Mouse (Mus musculus): ENCODE measurements around the gene Ccdc162. TPM values are rescaled to one million over a fixed set of nuclear protein-coding genes. Genes with fewer than 3 reads are reported as not detected.
A peak's percentile ranks its signal among the peaks of the same experiment; 100 is the strongest.

Gene Ccdc162
- total RNA-seq, 1 experiment: 0.40 TPM

DNA sequence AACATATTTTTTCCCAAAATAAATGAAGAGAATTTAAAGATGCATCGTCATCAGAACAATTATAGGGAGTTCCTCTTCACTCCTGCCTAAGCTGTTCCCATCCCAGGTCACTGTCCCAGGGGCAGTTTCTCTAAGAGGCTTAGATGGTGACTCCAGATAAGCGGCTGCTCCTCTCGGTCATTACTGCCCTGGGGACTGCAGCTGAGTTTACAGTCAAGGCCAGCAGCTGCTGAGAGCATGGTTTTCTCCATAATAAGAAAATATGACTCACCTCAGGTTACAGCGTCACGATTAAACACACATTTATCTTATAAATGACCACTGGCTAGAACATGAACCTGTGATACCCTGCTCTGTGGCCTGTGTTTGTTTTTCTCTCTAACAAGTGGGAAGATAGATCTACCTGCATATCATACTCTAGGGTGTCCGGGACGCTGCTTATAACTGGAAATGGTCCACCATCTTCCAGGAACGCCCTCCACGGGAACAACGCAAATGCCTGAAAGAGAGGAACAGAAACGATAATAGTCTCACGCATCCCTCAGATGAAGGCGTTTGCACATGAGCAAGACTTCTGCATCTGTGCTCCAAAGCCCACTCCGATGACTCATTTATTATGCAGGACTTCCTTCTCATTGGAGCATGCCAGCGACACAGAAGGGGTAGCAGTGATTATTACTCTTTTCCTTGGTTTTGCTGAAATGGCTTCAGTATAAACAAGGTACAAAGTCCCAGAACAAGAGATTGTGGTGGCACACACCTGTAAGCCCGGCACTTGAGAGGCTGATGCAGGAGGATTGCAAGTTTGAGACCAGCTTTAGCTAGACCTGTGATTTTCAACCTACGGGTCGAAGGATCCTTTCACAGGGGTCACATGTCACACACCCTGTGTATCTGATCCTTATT lies 129.2 kb downstream of the Ccdc162 start:
- H3K36me3 ChIP-seq (ENCODE audit: control insufficient read depth, insufficient read depth, low read length, poor library complexity, severe bottlenecking): no peaks in the 10 kb centered on the region
- no peak overlapping the region for H3K27ac ChIP-seq (ENCODE audit: insufficient read depth, low read depth, low read length, poor library complexity, severe bottlenecking)
- peaks cover 7 to 10% of the 10 kb centered on the region in 2 experiments; a peak in 3 of 4 replicates for H3K4me1 ChIP-seq (ENCODE audit: control insufficient read depth in 2 of 2, insufficient read depth in 2 of 2, low read length in 2 of 2, poor library complexity in 1 of 2)
- H3K4me3 ChIP-seq (ENCODE audit: insufficient read depth in 1 of 2, low read depth in 1 of 2, low read length in 2 of 2, poor library complexity in 1 of 2, severe bottlenecking in 1 of 2): no peak overlapping the region
- H3K9ac ChIP-seq (ENCODE audit: insufficient read depth, low read depth, low read length, poor library complexity, severe bottlenecking): no peak overlapping the region
- TF ChIP-seq ZC3H11A (IDR thresholded peaks at IDR 0.05; ENCODE audit: borderline replicate concordance, low read depth, low read length): no peak
- TF ChIP-seq CHD2 (IDR thresholded peaks at IDR 0.05; ENCODE audit: low read depth, low read length): no peak
- TF ChIP-seq MAFK (IDR thresholded peaks at IDR 0.05; ENCODE audit: insufficient read depth, low read depth, low read length): no peak
- TF ChIP-seq ZNF384 (IDR thresholded peaks at IDR 0.05; ENCODE audit: low read depth, low read length): no peak
- TF ChIP-seq HCFC1 (IDR thresholded peaks at IDR 0.05; ENCODE audit: borderline replicate concordance, insufficient read depth, low read length): no peak
- DNase-seq (ENCODE audit: low read depth, low spot score): no peak
- H3K9me3 ChIP-seq (ENCODE audit: control insufficient read depth, insufficient read depth, low read depth, low read length): no peaks in the 10 kb centered on the region
- in situ Hi-C loops (cut with MboI; ENCODE audit: low sequenced_read_pairs in 2 of 2, unreplicated experiment in 2 of 2): no loop called here

DNA sequence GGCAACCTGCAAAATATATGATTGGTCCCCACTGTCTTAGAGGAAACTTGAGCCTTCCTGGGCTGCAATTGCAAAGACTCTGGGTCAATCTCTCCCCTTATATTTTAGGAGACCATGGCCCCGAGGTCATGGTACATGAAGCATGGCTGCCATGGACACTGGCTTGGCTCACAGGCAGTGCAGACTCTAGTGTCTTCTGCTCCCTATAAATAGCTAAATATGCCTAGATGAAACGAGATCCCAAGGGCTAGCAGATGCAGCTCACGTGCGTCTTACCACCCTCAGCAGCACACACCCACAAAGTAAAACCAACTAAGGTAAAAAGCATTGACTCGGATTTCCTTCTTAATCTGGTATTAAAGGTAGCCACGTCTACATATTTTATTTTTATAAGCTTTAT lies 133.1 kb downstream of the Ccdc162 start:
- TF ChIP-seq MAFK (IDR thresholded peaks at IDR 0.05; ENCODE audit: insufficient read depth, low read depth, low read length) (no peak), ZNF384 (IDR thresholded peaks at IDR 0.05; ENCODE audit: low read depth, low read length) (no peak), ZC3H11A (IDR thresholded peaks at IDR 0.05; ENCODE audit: borderline replicate concordance, low read depth, low read length) (no peak), CHD2 (IDR thresholded peaks at IDR 0.05; ENCODE audit: low read depth, low read length) (no peak), HCFC1 (IDR thresholded peaks at IDR 0.05; ENCODE audit: borderline replicate concordance, insufficient read depth, low read length) (no peak)
- Histone ChIP-seq H3K4me3 (ENCODE audit: insufficient read depth in 1 of 2, low read depth in 1 of 2, low read length in 2 of 2, poor library complexity in 1 of 2, severe bottlenecking in 1 of 2) (no peak overlapping the region), H3K27ac (ENCODE audit: insufficient read depth, low read depth, low read length, poor library complexity, severe bottlenecking) (peak overlapping the region; percentile 64; the same call in 1 of the 2 replicates), H3K9me3 (ENCODE audit: control insufficient read depth, insufficient read depth, low read depth, low read length) (no peaks in the 10 kb centered on the region), H3K9ac (ENCODE audit: insufficient read depth, low read depth, low read length, poor library complexity, severe bottlenecking) (no peak overlapping the region), H3K4me1 (ENCODE audit: control insufficient read depth in 2 of 2, insufficient read depth in 2 of 2, low read length in 2 of 2, poor library complexity in 1 of 2) (peaks cover 7 to 12% of the 10 kb centered on the region in 2 experiments; a peak in 3 of 4 replicates), H3K36me3 (ENCODE audit: control insufficient read depth, insufficient read depth, low read length, poor library complexity, severe bottlenecking) (no peaks in the 10 kb centered on the region)
- in situ Hi-C loops (cut with MboI; ENCODE audit: low sequenced_read_pairs in 2 of 2, unreplicated experiment in 2 of 2): no loop called here
- no peak for DNase-seq (ENCODE audit: low read depth, low spot score)

DNA sequence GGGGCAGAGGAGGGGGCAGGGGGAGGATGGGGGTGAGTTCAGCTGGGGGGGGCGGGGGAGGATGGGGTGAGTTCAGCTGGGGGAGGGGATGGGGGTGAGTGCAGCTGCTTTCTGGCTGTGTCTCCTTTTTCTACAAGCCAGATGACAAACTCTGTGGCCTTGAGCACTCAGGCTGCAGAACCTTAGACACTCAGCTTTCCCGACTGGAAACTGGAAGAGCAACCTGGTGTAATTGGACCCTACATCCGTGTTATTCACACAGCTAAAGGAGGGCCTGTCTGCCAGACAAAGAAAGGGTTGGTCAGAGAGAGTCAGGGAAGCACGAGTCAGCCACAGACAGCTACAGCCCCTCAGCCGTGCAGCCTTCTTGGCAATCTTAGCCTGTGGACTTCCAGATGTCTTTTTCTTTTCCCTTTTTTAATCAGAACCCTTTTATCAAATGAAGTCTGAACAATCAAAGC lies 133.5 kb downstream of the Ccdc162 start:
- Histone ChIP-seq H3K4me3 (ENCODE audit: insufficient read depth in 1 of 2, low read depth in 1 of 2, low read length in 2 of 2, poor library complexity in 1 of 2, severe bottlenecking in 1 of 2) (no peak overlapping the region), H3K9me3 (ENCODE audit: control insufficient read depth, insufficient read depth, low read depth, low read length) (no peaks in the 10 kb centered on the region), H3K4me1 (ENCODE audit: control insufficient read depth in 2 of 2, insufficient read depth in 2 of 2, low read length in 2 of 2, poor library complexity in 1 of 2) (peaks cover 7 to 12% of the 10 kb centered on the region in 2 experiments; a peak in 3 of 4 replicates), H3K36me3 (ENCODE audit: control insufficient read depth, insufficient read depth, low read length, poor library complexity, severe bottlenecking) (no peaks in the 10 kb centered on the region), H3K27ac (ENCODE audit: insufficient read depth, low read depth, low read length, poor library complexity, severe bottlenecking) (peak overlapping the region; percentile 64; the same call in 1 of the 2 replicates), H3K9ac (ENCODE audit: insufficient read depth, low read depth, low read length, poor library complexity, severe bottlenecking) (no peak overlapping the region)
- in situ Hi-C loops (cut with MboI; ENCODE audit: low sequenced_read_pairs in 2 of 2, unreplicated experiment in 2 of 2): no loop called here
- DNase-seq (ENCODE audit: low read depth, low spot score): peak; percentile 20
- TF ChIP-seq HCFC1 (IDR thresholded peaks at IDR 0.05; ENCODE audit: borderline replicate concordance, insufficient read depth, low read length): no peak
- no peak for TF ChIP-seq ZC3H11A (IDR thresholded peaks at IDR 0.05; ENCODE audit: borderline replicate concordance, low read depth, low read length)
- TF ChIP-seq MAFK (IDR thresholded peaks at IDR 0.05; ENCODE audit: insufficient read depth, low read depth, low read length): no peak
- TF ChIP-seq CHD2 (IDR thresholded peaks at IDR 0.05; ENCODE audit: low read depth, low read length): no peak
- TF ChIP-seq ZNF384 (IDR thresholded peaks at IDR 0.05; ENCODE audit: low read depth, low read length): no peak

DNA sequence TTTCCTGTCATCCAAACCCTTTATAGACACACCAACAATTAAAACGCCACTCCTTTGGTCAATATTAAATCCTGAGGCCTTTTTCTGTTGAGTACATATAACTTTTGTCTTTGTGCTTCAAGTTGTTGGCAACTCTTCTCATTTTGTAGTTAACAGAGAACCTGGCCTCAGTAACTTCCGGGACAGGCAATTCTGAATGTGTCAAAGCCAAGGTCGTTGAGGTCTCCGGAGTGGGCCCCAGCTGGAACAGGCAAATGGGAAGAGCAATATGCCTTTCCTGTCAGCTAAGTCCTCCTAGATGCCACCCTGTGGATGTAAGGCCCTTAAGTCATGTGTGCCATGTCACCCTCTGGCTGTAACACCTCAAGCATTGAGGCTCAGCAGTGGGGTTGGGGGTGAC lies 136.0 kb downstream of the Ccdc162 start:
- H3K27ac ChIP-seq (ENCODE audit: insufficient read depth, low read depth, low read length, poor library complexity, severe bottlenecking): no peak overlapping the region
- H3K36me3 ChIP-seq (ENCODE audit: control insufficient read depth, insufficient read depth, low read length, poor library complexity, severe bottlenecking): no peaks in the 10 kb centered on the region
- H3K9ac ChIP-seq (ENCODE audit: insufficient read depth, low read depth, low read length, poor library complexity, severe bottlenecking): no peak overlapping the region
- no peak overlapping the region for H3K4me3 ChIP-seq (ENCODE audit: insufficient read depth in 1 of 2, low read depth in 1 of 2, low read length in 2 of 2, poor library complexity in 1 of 2, severe bottlenecking in 1 of 2)
- H3K9me3 ChIP-seq (ENCODE audit: control insufficient read depth, insufficient read depth, low read depth, low read length): no peaks in the 10 kb centered on the region
- H3K4me1 ChIP-seq (ENCODE audit: control insufficient read depth in 2 of 2, insufficient read depth in 2 of 2, low read length in 2 of 2, poor library complexity in 1 of 2): peaks cover 7 to 10% of the 10 kb centered on the region in 2 experiments; a peak in 3 of 4 replicates
- no peak for DNase-seq (ENCODE audit: low read depth, low spot score)
- in situ Hi-C loops (cut with MboI; ENCODE audit: low sequenced_read_pairs in 2 of 2, unreplicated experiment in 2 of 2): no loop called here
- TF ChIP-seq ZC3H11A (IDR thresholded peaks at IDR 0.05; ENCODE audit: borderline replicate concordance, low read depth, low read length) (no peak), HCFC1 (IDR thresholded peaks at IDR 0.05; ENCODE audit: borderline replicate concordance, insufficient read depth, low read length) (no peak), ZNF384 (IDR thresholded peaks at IDR 0.05; ENCODE audit: low read depth, low read length) (no peak), CHD2 (IDR thresholded peaks at IDR 0.05; ENCODE audit: low read depth, low read length) (no peak), MAFK (IDR thresholded peaks at IDR 0.05; ENCODE audit: insufficient read depth, low read depth, low read length) (no peak)

All from ES-E14 (cell line).